Mouse (Mus musculus) liver, embryonic 14.5 days (tissue): Measurements from ENCODE around the gene Mthfsl.
"Not testable (repeated sequence)": the region's sequence is repeated elsewhere in the genome, so short reads cannot be mapped to it uniquely, and the experiment has no call there.

Experiments used
- CTCF ChIP-seq: IDR thresholded peaks from 2 replicates; pipeline ENCODE4 v1.5.1; 2016; ENCODE audit warnings: antibody characterized with exemption, low read depth, control low read depth
- EP300 ChIP-seq: IDR thresholded peaks from 2 replicates; pipeline ENCODE4 v1.6.1; 2016; ENCODE audit warnings: antibody characterized with exemption, low read depth

DNA sequence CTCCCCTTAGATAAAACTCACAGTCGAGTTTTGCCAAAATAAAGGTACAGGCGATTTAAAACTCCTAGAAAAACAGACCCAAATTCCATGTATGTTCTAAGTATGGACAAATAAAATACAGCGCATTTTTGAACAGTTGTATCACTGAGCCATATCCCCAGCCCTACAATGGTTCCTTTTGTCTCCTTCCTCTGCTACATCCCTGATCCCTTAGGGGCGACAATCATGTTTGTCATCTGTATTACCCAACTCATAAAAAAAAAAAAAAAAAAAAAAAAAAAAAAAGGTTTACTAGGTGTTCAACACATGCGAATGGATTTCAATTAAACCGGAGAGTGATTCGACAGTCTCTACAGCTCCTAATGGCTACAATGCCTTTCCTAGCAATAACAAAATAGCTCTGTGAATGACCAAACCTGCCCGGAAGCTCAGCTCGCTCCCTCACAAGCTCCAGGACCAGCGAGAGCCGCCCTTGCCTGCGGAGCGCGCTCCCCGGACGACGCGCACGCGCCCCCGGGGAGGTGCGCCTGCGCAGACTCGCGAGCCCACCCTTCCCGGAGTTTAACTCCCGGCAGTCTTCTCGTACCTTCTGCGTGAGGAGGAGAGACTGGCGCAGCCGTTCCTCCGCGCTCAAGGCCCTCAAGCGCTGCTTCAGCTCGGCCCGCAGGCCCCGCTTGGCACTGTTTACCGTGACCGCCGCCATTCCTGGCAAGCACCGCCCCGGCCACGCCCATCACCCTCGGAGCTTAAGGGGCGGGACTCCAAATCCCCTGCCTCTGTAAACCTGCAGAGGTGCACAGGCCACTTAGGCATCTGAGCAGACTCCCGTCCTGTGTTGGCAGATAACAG, 799 bp downstream of the Mthfsl start:
- not testable (repeated sequence) for TF ChIP-seq EP300, CTCF
